Mouse (Mus musculus): Measurements from ENCODE around the gene Lcn5.
"Not testable (repeated sequence)": the region's sequence is repeated elsewhere in the genome, so short reads cannot be mapped to it uniquely, and the experiment has no call there.

Lcn5 gene

DNA sequence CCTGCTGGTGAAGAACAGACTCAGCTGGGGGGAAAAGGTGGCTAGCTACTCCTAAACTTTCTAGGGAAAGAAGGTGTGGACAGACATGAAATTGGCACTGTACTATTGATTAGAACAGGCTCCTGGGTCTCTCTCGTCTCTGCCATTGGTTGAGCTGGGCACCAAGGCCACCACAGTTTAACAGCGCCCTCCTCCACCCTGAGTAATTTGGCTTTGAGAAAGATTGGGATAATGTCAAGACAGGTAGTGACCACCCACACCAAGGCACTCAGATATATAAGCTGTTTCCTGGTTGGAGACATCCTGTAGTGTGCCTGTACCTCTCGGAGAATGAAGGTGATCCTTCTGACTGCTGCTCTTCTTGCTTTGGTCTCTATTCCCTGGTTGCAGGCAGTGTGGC lies 18.7 kb downstream of the Lcn5 start, which contains the start of gene Lcn6:
Gene Lcn6 (plus strand): TSS at position 301 of the 400 bp plus-strand sequence.
- DNase-seq (ENCODE audit: low read depth in 2 of 2, low spot score in 2 of 2), result no peak

DNA sequence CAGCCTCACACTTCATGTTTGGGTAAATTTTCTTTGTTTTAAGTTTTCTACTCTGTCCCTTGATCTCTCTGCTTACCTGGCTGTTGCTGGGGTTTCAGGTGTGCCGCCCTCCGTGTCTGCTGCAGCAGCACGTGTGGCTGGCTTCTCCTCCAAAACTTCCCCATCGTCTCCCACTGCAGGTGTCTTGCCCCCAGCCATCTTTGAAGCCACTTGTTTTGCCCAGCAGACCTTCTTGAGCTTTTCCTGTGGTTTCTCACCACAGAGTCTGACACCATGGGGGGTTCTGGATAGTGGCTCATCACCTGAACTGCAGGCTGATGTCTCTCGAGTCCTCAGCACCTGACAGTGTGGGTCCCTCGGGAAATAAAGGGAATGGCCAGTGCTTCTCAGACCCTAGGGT lies 21.8 kb downstream of the Lcn5 start:
- DNase-seq (ENCODE audit: low read depth in 2 of 2, low spot score in 2 of 2), result peak; percentile 39

DNA sequence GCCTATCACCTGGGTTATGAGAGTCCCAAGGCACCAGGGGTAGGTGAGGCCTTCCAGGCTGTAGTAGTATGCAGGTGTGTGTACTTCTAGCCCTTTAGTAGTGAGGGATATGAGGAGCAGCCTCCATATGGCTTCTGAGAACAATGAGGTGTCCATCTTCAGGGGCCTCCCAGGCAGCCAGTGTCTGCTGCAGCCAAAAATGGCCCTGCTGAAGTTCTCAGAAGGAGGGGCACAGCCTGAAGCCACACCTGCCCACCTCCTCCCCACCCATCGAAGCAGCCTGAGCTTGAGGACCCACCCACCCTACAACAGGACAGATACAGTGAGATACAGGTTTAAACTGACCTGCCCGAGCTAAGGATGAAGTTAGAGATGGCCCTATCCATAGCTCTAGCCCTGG lies 24.7 kb downstream of the Lcn5 start, which contains the start of gene Lcn10:
Gene Lcn10 (plus strand): TSS at position 301 of the 400 bp plus-strand sequence.
- no peak for DNase-seq (ENCODE audit: low read depth in 2 of 2, low spot score in 2 of 2)

DNA sequence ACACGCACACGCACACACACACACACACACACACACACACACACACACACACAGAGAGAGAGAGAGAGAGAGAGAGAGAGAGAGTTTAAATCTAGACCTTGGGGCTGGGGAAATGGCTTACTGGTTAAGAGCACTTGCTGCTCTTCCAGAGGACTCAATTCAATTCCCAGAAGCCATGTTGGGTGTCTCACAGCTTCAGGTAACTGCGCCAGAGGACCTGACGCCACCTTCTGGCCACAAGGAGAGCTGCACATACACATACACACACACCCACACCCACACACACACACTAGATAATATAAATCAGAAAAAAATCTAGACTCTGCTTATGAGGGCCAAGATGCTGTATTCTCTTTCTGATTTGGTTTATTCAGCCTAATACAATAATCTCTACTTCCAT lies 29.2 kb downstream of the Lcn5 start:
- no peak for DNase-seq (ENCODE audit: low read depth in 2 of 2, low spot score in 2 of 2)

DNA sequence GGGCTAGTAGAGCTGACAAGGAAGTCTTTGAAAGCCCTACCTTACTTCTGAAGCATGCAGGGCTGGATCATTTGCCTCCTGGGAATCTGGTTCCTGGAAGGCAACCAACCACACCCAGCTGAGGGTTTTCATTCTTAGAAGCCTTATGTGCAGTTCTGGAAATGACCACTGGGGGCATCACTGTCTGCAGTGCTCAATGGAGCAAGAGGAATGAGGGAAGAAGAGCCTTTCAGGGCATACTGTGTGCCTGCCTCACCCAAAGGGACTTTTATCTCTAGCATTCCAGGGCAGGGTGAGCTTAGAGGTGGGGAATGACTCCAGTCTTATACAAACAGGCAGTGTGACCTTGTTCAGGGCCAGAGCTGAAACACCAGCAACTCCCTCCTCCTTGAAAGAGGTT lies 36.9 kb downstream of the Lcn5 start:
- peak; percentile 25 to 54 for DNase-seq (ENCODE audit: low read depth in 2 of 2, low spot score in 2 of 2)

DNA sequence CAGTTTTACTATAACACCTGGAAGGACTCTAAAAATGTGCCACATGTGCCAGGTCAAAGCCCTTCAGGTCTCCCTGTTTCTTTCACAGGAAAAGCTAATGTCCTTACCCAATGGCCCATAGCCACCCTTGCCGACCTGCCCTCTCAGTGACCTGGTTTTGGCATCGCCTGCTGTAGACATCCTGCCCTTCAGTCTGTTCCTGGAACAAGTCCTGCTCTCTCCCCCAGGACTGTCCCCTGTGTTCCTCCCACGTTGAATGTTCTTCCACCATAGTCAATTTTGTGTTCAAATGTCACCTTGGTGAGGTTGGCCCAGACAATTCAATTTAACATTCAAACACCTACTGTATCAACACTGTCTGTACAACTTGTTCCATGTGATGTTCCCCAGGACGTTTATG lies 39.2 kb downstream of the Lcn5 start:
- no peak for DNase-seq (ENCODE audit: low read depth in 2 of 2, low spot score in 2 of 2)

DNA sequence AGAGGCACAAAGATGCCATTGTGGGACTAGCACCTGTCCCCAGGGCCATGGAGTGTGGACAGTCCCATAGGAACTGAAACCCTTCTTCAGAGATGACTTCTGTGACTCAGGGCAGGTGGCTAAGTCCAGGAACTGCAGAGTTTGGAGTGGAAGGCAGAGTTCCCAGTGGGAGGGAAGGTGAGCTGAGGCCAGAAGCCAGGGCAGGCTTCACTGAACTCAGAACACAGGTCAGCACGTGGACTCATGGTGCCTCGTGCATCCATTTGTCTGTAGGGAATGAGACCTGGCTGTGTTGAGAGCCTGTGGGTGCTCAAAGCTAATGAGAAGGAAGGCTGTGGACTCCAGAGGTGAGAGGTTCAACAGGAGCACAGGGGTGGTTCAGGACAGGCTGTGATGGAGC lies 40.9 kb downstream of the Lcn5 start:
- DNase-seq (ENCODE audit: low read depth in 2 of 2, low spot score in 2 of 2), result no peak

DNA sequence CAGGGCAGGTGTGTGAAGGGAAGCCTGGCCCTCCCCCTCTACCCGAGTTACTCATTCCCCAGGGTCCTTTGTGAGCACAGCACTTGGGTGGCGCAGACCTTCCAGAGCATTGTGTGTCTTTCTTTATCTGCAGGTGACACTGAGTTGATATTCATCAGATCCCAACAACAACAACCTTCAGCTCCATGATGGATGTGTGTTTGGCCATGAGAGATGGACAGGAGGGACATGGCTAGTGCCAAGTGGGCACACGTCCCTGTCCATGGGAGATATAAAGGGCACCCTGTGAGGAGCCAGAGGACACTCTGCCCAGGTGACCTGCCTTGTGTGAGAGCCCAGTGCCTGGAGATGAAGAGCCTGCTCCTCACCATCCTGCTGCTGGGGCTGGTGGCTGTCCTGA lies 42.0 kb downstream of the Lcn5 start, which contains the start of gene Obp2a:
Gene Obp2a (plus strand): TSS at position 301 of the 400 bp plus-strand sequence.
- not testable (repeated sequence) for DNase-seq (ENCODE audit: low read depth in 2 of 2, low spot score in 2 of 2)

DNA sequence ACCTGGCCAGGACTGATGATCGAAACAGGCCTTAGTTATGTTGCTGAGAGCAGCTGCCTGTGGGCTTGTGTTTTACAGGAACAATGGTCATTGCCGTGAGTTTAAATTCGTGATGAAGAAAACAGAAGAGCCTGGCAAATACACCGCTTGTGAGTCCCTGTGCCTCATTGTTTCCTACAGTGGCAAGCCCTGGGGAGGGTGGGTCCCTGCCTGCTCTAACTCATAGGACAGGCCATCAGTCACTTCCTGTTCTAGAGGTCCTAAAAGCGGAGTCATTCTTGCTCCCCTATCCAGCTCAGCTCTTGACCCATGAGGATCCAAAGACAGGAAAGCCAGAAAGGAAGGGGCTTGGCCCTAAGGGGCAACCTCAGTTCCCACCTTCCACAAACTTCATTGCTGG lies 43.2 kb downstream of the Lcn5 start:
- no peak for DNase-seq (ENCODE audit: low read depth in 2 of 2, low spot score in 2 of 2)

DNA sequence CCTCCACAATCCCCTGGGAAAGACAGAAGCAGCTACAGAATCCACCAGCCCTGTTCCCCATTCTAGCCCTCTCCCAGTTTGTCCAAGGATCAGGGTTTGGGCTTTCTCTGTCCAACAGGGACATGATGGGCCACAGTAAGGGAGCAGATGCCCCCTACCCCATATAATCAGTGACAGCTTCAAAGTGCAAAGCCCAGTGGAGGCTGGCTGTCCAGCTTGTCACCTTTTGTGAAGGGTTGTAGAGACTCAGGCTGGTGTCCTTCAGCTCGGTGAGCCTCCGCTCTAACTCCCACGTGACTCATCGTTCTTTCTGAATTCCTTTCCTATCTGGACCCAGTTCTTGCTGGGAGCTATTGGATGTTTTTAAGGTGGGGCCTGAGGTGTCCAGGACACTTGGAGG lies 46.0 kb downstream of the Lcn5 start:
- no peak for DNase-seq (ENCODE audit: low read depth in 2 of 2, low spot score in 2 of 2)

DNA sequence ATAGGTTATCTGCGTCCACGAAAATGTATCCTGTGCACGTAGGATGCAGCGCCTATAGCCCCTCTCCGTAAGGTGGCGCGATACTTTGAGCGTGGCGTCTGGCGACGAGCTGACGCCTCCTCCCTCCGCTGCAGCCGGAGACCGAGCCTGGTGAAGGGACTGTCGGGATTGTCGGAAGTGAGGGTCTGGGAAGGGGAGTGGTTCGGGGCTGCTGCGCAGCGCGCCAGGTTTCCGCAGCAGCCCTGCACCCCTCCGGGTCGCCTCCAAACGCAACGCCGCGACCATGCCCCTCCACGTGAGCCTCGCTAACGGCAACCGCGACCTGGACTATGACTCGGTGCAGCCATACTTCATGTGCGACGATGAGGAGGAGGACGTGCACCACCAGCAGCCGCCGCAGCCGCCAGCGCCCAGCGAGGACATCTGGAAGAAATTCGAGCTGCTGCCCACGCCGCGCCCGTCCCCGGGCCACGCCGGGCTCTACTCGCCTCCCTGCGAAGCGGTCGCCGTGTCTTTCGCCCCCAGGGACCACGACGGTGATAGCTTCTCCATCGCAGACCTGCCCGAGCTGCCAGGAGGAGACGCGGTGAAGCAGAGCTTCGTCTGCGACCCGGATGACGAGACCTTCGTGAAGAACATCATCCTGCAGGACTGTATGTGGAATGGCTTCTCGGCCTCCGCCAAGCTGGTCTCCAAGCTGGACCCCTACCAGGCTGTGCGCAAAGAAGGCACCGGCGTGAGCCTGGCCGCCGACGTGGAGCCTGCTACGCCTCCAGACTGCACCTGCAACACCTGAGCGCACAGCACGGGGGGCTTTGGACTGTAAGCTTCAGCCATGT lies 49.1 kb downstream of the Lcn5 start, which contains the start of gene Bmyc:
Gene Bmyc (plus strand): TSS at position 97 of the 839 bp plus-strand sequence.
- peak; percentile 53 to 70 for DNase-seq (ENCODE audit: low read depth in 2 of 2, low spot score in 2 of 2)

DNA sequence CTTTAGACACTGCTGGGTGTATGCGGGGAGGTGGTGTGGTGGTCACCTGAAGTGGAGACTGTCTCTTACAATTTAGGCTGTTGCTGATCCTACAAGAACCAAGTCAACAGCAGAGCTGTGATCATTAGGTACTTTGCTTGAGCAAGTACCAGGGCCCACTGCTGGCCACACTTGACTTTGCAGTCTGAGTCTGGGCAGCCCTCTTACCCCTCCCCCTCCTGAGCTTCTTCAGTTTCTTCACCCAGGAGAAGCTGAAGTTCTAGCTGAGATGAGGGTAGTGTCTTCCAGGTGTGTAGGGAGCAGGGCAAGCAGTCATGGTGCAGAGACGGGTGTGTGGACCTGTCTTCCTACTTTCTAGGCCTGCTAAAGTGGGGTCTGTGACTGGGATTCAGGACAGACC lies 50.4 kb downstream of the Lcn5 start:
- DNase-seq (ENCODE audit: low read depth in 2 of 2, low spot score in 2 of 2), result no peak

DNA sequence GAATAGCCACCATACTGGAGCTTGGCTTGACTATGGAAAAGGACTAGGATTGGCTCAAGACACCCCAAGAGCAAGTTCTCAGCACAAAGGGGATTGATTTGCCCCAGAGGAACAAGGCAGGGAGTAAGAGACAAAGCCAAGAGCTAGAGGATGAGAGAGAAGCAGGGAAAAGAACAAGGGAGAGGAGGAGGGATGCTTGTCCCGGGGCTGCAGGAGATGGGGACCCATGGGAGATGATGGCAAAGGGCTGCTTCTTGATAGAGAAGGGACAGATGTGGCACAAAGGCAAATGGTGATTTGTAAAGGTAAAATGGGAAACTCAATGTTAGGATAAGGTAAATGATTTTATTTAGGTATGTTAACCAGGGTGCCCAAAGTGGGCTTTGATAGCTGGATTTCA lies 51.3 kb downstream of the Lcn5 start:
- not testable (repeated sequence) for DNase-seq (ENCODE audit: low read depth in 2 of 2, low spot score in 2 of 2)

DNA sequence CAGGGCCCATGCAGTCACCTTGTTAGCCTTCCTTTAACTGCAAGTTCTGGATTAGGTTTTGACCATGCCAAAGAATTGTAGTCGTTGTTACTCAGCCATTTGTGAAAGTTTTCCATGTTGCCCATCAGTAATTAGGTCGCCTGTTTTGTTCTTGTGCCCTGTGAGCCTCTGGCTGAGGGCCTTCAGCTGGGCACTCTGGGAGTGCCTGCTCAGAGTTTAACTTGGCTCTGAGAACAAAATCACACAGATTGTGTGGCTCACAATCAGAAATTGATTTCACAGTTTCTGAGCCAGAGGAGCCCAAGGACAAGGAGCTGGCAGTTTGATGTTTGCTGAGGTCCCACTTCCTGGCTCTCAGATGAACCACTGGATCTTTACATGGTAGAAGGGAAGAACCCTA lies 52.0 kb downstream of the Lcn5 start:
- DNase-seq (ENCODE audit: low read depth in 2 of 2, low spot score in 2 of 2), result not testable (repeated sequence)

Data from CD8-positive naive resting alpha-beta T cell, adult 2 months (primary cell).